Mouse (Mus musculus) bone marrow, adult 2 months (tissue): ENCODE results near the gene Slc38a2. TPM values are rescaled to one million over a fixed set of nuclear protein-coding genes. Genes with fewer than 3 reads are reported as not detected.

Experiments
- H3K27ac ChIP-seq: fragments of 200-500 bp; 2 replicates; pipeline ENCODE4 v1.5.1; 2012; ENCODE audit warnings: low read depth, mild to moderate bottlenecking, control low read depth, inconsistent platforms, low read length; ENCODE audit not compliant: control insufficient read depth, poor library complexity, insufficient read depth
- H3K4me1 ChIP-seq: fragments of 200-500 bp; 2 replicates; pipeline ENCODE4 v1.6.1; 2011; ENCODE audit warnings: low read length; ENCODE audit not compliant: control insufficient read depth, insufficient read depth
- H3K4me3 ChIP-seq: fragments of 200-500 bp; replicated peaks from 2 replicates; pipeline ENCODE3; 2011; ENCODE audit warnings: mild to moderate bottlenecking, low read depth, low read length, control low read depth; ENCODE audit not compliant: control insufficient read depth
- CTCF ChIP-seq: fragments of 200-500 bp; IDR thresholded peaks from 2 replicates; pipeline ENCODE4 v1.5.1; 2011; ENCODE audit warnings: low read length, control low read depth; ENCODE audit not compliant: control insufficient read depth, insufficient read depth
- POLR2A ChIP-seq: fragments of 200-500 bp; IDR thresholded peaks from 2 replicates; pipeline ENCODE4 v1.6.1; 2011; ENCODE audit warnings: low read depth, mild to moderate bottlenecking, control low read depth, low read length, borderline replicate concordance; ENCODE audit not compliant: control insufficient read depth
- WGBS: fragments of 180-500 bp; shearing (Covaris S2); methylation state at CpG from one replicate; pipeline ENCODE4 v1.1.7; 2018; 5-methylcytosine and 5-hydroxymethylcytosine counted together
- polyA plus RNA-seq: library from polyadenylated mRNA; stranded (reverse); fragments of >200 nt; gene quantifications from 2 replicates; pipeline ENCODE4 v1.2.4, GENCODE M21; 2011; ENCODE audit warnings: low replicate concordance; ENCODE audit not compliant: missing spikeins, insufficient read depth, insufficient read length

Slc38a2 gene
- polyA plus RNA-seq, 1 experiment: 51.3 TPM

DNA sequence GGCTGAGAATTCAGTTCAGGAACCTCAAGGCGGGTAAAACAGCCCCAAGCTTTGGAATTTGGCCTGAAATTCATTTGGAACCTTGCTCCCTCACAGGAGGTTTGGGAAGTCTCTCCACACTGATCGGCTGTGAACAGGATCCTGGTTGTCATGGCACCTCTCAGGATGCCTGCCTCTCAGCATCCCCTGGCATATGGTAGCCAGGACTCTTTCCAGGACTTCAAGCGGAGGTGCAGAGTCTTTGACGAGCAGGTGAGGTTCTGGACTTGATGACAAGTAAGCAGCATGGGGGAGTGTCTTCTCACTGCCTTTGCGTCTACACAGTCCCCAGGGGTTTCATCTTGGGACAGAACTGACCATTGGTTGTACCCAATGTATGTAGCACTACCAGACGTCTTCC is 11.5 kb downstream of the Slc38a2 start:
- no peaks in the 10 kb centered on the region; the same call in 1 of the 2 replicates for H3K4me1 ChIP-seq
- 88% methylated on average over 6 of the region's 6 CpGs for WGBS
- no peak for TF ChIP-seq POLR2A
- no peak for TF ChIP-seq CTCF

DNA sequence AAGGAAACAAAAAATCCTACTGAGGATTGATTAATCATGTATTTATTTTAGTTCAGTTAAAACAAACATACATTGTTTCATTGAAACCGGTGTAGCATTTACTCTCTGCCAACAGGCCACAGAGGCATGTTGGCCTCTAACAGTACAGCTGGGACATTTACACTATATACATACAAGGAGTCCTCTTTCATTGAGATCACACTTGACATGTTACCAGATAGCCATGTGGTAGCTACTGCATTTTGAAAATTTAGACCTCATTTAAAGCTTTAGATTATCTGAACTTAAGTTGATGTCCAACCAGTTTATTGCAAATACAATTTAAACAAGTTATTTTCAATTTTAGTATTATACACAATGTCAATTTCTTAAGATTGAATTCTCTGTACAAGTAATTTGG is 12.2 kb downstream of the Slc38a2 start:
- TF ChIP-seq CTCF (no peak), POLR2A (no peak)
- Histone ChIP-seq H3K4me1 (no peaks in the 10 kb centered on the region; the same call in 1 of the 2 replicates), H3K27ac (no peak overlapping the region), H3K4me3 (no peak overlapping the region)
- WGBS: 68% methylated on average over 1 of the region's 1 CpGs

More for the DNA sequence above, 11.5 kb downstream of the Slc38a2 start:
- Histone ChIP-seq H3K4me3 (no peak overlapping the region), H3K27ac (no peak overlapping the region)

DNA sequence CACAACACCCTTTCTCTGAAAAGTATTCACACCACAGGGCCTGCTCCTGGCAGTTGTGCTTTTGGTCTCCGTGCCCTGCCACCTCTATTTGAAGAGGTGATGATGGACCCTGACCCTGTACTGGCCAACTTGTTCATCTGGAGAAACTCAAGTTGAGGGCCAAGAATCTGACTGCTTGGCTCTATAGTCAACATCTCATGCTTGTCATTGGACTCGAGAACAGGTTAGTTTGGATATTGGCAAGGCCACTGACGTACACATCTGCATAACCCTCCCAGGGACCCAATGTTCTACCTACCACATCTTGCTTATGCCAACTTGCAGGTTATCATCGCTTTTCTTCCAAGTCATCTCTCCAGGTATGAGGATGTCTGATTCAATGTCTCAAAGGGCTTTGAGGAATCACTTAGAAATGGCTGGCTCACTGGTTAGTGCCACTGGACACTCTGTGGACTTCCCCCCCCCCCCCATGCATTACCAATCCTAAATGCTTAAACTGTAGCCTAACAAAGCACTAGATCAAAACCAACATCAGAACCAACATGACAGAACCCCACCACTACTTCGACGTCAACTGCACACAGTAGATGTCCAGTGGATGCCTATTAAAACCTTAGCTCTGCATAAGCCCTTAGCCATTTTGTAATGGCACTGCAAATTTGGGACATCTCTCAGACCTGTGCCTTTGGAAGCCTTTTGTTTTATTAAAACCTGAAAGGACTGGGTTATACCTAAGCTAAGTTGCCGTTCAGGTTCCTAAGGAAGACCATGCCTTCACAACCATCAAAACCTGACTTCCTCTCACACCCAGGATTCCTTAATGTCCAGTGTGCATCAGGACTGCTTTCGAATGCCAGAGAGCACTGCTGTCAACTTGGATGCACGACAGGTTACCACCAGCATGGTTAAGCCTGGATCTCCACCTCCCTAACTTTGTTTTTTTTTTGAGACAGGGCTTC is 13.1 kb downstream of the Slc38a2 start:
- no peaks in the 10 kb centered on the region; the same call in 1 of the 2 replicates for H3K4me1 ChIP-seq
- no peak overlapping the region for H3K4me3 ChIP-seq
- TF ChIP-seq POLR2A (no peak), CTCF (no peak)
- WGBS: 85% methylated on average over 9 of the region's 9 CpGs
- no peak overlapping the region for H3K27ac ChIP-seq

DNA sequence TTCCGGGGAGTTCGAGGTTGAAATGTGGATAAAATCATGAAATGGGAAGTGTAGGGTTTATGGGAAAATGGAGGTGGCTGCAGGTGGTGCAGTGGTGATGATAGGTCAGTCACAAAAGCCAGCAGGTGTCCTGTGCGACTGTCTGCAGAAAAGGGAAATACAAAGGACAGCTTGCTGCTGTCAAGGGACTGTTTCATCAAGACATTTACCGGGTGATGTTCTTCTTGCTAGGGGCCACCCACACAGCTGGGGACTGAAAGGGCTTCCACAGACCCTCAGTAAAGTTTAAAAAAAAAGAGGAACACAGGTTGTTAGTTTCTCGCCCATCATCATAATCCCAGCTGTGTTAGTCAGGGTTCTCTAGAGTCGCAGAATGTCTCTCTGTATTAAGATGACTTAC is 14.3 kb downstream of the Slc38a2 start:
- H3K4me3 ChIP-seq: no peak overlapping the region
- no peak overlapping the region for H3K27ac ChIP-seq
- TF ChIP-seq CTCF (no peak), POLR2A (no peak)
- 28% methylated on average over 6 of the region's 6 CpGs for WGBS
- H3K4me1 ChIP-seq: no peaks in the 10 kb centered on the region; the same call in 1 of the 2 replicates

DNA sequence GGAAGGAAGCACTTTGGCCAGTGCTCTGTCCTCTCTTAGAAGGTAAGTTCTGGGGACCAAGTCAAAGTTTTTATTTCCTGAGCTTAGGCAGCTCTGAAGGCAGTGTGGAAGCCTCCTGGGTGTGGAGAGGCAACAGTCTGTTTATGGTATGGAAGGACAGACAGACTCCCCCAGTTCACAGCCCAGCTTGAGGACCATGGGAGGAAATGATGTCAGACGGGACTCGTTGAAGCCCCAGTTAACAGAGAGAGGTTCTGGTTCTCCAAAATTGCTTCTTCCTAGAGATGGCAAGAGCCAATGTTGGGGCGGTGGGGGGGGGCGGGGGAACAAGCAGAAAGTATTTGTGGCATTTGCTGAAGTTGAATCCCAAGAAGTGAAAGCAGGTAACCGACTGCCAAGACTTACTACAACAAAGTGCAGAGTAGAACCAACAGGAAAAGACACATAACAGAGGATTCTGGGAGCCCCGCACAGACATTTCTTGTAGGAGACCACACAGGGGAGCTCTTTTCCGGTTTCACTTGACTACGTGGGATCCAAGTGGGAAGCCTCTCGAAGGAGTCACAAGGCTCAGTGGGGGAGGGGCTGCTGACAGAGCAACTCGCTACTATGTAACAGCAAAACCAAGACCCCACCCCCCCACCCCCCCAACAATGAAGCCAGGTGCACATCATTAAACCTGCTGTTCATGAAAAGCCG is 15.2 kb downstream of the Slc38a2 start:
- 1% methylated on average over 11 of the region's 11 CpGs for WGBS
- Histone ChIP-seq H3K27ac (no peak overlapping the region), H3K4me3 (peak overlapping the region; percentile 15), H3K4me1 (no peaks in the 10 kb centered on the region; the same call in 1 of the 2 replicates)
- TF ChIP-seq POLR2A: no peak
- no peak for TF ChIP-seq CTCF

DNA sequence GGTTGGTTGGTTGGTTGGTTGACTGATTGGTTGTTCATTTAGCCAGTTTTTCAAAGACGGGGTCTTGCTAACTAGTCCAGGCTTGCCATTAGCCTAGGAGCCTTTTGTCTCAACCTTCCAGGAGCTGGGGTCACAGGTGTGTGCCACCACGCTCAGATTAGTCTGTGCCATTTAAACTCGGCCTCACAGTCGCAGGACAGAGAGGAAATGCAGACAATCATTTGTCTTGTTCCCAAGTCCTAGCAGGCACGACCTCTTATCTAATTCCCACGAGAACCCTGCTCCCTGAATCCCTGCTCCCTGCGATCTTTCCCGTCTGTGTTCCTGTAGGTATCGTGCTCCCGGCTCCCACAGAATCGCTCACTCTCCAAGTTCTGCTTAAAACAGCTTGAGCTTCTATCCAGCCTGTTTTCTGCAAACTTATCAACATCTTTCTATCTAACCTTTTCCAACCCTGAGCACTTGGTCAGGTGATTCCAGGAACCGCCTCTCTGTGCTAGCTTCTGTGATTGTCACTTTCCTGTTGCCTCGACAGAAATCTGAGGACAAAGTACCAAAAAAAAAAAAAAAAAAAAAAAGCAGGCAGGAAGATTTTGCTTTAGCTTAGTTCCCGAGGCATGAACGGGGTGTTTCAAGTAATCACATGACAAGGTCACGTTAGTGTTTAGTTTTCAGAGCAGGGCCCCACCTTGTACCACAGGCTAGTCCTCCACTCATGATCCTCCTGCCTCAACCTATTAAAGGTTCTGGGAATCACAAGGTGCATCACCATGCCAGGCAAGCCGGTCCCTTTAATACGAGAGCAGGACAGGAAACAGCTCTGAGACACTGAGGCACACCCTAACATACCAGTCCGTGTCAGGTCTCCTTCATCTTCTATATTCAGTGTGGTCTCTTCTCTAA is 20.4 kb downstream of the Slc38a2 start:
- TF ChIP-seq POLR2A (no peak), CTCF (no peak)
- 67% methylated on average over 19 of the region's 19 CpGs for WGBS
- H3K4me1 ChIP-seq: no peaks in the 10 kb centered on the region; the same call in 1 of the 2 replicates
- H3K4me3 ChIP-seq: no peak overlapping the region
- H3K27ac ChIP-seq: no peak overlapping the region

DNA sequence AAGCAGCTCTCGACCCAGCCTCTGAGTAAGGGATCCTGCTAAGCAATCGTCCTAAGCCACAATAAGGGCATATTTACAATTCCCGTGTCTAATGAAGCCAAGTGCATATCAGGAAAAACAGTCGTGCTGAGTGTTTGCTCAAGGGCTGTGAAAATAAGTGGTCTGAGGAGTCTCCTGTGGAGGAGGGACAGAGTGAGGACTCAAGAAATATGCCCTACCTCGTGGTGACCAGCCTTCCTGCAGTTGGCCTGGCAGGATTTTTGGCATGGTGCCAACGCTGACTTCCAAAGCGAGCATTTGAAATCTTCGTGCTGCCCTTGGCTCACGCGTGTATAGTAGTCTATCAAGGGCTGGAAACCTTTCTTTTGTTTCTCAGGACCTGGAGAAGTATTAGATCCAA is 23.0 kb downstream of the Slc38a2 start:
- Histone ChIP-seq H3K4me3 (no peak overlapping the region), H3K27ac (no peak overlapping the region), H3K4me1 (no peaks in the 10 kb centered on the region)
- whole genome bisulfite sequencing: 62% methylated on average over 10 of the region's 10 CpGs
- TF ChIP-seq POLR2A: no peak
- no peak for TF ChIP-seq CTCF

DNA sequence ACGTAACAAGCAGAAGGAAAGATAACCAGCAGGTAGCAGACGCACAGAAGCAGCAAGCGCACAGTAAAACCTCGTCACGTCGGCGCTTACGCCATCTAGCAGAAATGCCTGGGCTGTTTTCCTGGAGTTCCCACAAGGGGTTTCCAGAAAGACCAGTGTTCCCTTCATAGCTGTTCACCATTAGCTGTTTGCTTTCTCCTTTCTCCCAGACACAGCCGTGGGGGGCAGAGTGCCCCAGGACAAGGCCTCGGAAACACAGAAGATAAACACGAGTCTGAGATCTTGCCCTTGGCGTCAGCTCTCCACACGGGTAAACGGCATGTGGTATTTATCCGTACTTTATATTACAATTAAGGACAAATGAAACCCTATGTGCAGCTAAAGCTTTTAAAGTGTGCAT is 23.8 kb downstream of the Slc38a2 start:
- WGBS: 89% methylated on average over 15 of the region's 15 CpGs

More for the DNA sequence above, 23.8 kb downstream of the Slc38a2 start:
- Histone ChIP-seq H3K27ac (no peak overlapping the region), H3K4me3 (no peak overlapping the region), H3K4me1 (no peaks in the 10 kb centered on the region)
- no peak for TF ChIP-seq CTCF
- no peak for TF ChIP-seq POLR2A
